Mouse (Mus musculus): ENCODE measurements around the gene Zfp827. TPM values are rescaled to one million over a fixed set of nuclear protein-coding genes. Genes with fewer than 3 reads are reported as not detected.
A peak's percentile ranks its signal among the peaks of the same experiment; 100 is the strongest.

Gene Zfp827
- total and polyA plus RNA-seq, 2 experiments from 2014 or later, result 6.1 to 23.3 TPM

GRCm38 (mm10) chr8:79095162-79095561, 66.9 kb downstream of the Zfp827 start:
- H3K27me3 ChIP-seq (ENCODE audit: insufficient read depth, low read length), result no peaks in the 10 kb centered on the region
- no peak for DNase-seq
- no peak overlapping the region for H3K27ac ChIP-seq (ENCODE audit: low read depth, low read length)
- no peak for ATAC-seq
- H3K9ac ChIP-seq, result no peak overlapping the region
- no peak for TF ChIP-seq CTCF (IDR thresholded peaks at IDR 0.05; ENCODE audit: low read depth)
- H3K4me3 ChIP-seq (ENCODE audit: low read depth, low read length), result no peak overlapping the region
- no peaks in the 10 kb centered on the region for H3K9me3 ChIP-seq (ENCODE audit: low read length)
- WGBS, result 89% methylated on average over 7 of the region's 7 CpGs
- peaks cover 5% of the 10 kb centered on the region for H3K36me3 ChIP-seq (ENCODE audit: insufficient read depth)
- H3K4me2 ChIP-seq (ENCODE audit: low read depth), result no peak overlapping the region
- no peaks in the 10 kb centered on the region for H3K4me1 ChIP-seq (ENCODE audit: insufficient read depth)

GRCm38 (mm10) chr8:79096970-79097369, 68.7 kb downstream of the Zfp827 start:
- DNase-seq, result no peak
- no peaks in the 10 kb centered on the region for H3K27me3 ChIP-seq (ENCODE audit: insufficient read depth, low read length)
- no peaks in the 10 kb centered on the region for H3K4me1 ChIP-seq (ENCODE audit: insufficient read depth)
- no peak for ATAC-seq
- no peak overlapping the region for H3K4me3 ChIP-seq (ENCODE audit: low read depth, low read length)
- no peaks in the 10 kb centered on the region for H3K9me3 ChIP-seq (ENCODE audit: low read length)
- no peak overlapping the region for H3K9ac ChIP-seq
- H3K36me3 ChIP-seq (ENCODE audit: insufficient read depth), result peaks cover 2% of the 10 kb centered on the region
- 41% methylated on average over 11 of the region's 11 CpGs for WGBS
- no peak for TF ChIP-seq CTCF (IDR thresholded peaks at IDR 0.05; ENCODE audit: low read depth)
- no peak overlapping the region for H3K4me2 ChIP-seq (ENCODE audit: low read depth)
- no peak overlapping the region for H3K27ac ChIP-seq (ENCODE audit: low read depth, low read length)

DNA sequence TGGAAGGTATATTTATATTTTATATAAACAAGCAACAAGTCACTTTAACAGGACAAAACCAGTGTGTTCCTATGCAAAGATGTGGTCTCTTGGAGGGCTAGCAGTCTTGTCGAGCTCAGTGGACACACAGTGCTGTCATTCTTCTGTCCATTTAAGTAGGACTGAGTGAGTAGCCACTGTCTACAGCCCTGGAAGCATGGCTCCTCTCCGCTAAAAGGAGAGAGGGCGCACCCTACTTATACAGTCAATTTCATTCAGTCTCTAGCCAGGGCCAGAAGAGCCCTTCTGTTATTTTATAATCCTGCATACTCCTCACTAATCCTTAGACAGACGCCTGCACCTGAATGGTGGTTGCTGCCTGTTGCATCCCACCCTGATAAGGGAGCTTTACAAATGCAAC, 74.5 kb downstream of the Zfp827 start:
- Histone ChIP-seq H3K36me3 (ENCODE audit: insufficient read depth) (no peaks in the 10 kb centered on the region), H3K9me3 (ENCODE audit: low read length) (no peaks in the 10 kb centered on the region), H3K27me3 (ENCODE audit: insufficient read depth, low read length) (no peaks in the 10 kb centered on the region), H3K4me3 (ENCODE audit: low read depth, low read length) (no peak overlapping the region), H3K4me1 (ENCODE audit: insufficient read depth) (no peaks in the 10 kb centered on the region), H3K4me2 (ENCODE audit: low read depth) (no peak overlapping the region), H3K27ac (ENCODE audit: low read depth, low read length) (no peak overlapping the region), H3K9ac (no peak overlapping the region)
- DNase-seq, result no peak
- ATAC-seq, result peak; percentile 50; the same call in 1 of the 2 replicates
- no peak for TF ChIP-seq CTCF (IDR thresholded peaks at IDR 0.05; ENCODE audit: low read depth)
- 56% methylated on average over 4 of the region's 4 CpGs for WGBS

- Histone ChIP-seq H3K4me2 (ENCODE audit: low read depth) (no peak overlapping the region), H3K4me1 (ENCODE audit: insufficient read depth) (no peaks in the 10 kb centered on the region), H3K9ac (no peak overlapping the region), H3K27ac (ENCODE audit: low read depth, low read length) (no peak overlapping the region), H3K9me3 (ENCODE audit: low read length) (no peaks in the 10 kb centered on the region), H3K4me3 (ENCODE audit: low read depth, low read length) (no peak overlapping the region), H3K36me3 (ENCODE audit: insufficient read depth) (no peaks in the 10 kb centered on the region), H3K27me3 (ENCODE audit: insufficient read depth, low read length) (no peaks in the 10 kb centered on the region)
- TF ChIP-seq CTCF (IDR thresholded peaks at IDR 0.05; ENCODE audit: low read depth), result no peak
- no peak for DNase-seq
- no peak for ATAC-seq
- WGBS, result 79% methylated on average over 14 of the region's 14 CpGs
These were observed 75.1 kb downstream of the Zfp827 start for GRCm38 (mm10) chr8:79103185-79103878.

GRCm38 (mm10) chr8:79103923-79104580, 75.8 kb downstream of the Zfp827 start:
- Histone ChIP-seq H3K9me3 (ENCODE audit: low read length) (no peaks in the 10 kb centered on the region), H3K4me1 (ENCODE audit: insufficient read depth) (no peaks in the 10 kb centered on the region), H3K27ac (ENCODE audit: low read depth, low read length) (no peak overlapping the region), H3K4me2 (ENCODE audit: low read depth) (no peak overlapping the region), H3K36me3 (ENCODE audit: insufficient read depth) (peaks cover 4% of the 10 kb centered on the region; the same call in 1 of the 2 replicates), H3K27me3 (ENCODE audit: insufficient read depth, low read length) (no peaks in the 10 kb centered on the region), H3K4me3 (ENCODE audit: low read depth, low read length) (no peak overlapping the region), H3K9ac (no peak overlapping the region)
- TF ChIP-seq CTCF (IDR thresholded peaks at IDR 0.05; ENCODE audit: low read depth), result no peak
- no peak for DNase-seq
- ATAC-seq, result no peak
- 78% methylated on average over 9 of the region's 9 CpGs for WGBS

- Histone ChIP-seq H3K9ac (no peak overlapping the region), H3K27me3 (ENCODE audit: insufficient read depth, low read length) (no peaks in the 10 kb centered on the region), H3K4me3 (ENCODE audit: low read depth, low read length) (no peak overlapping the region), H3K27ac (ENCODE audit: low read depth, low read length) (no peak overlapping the region), H3K4me2 (ENCODE audit: low read depth) (no peak overlapping the region), H3K36me3 (ENCODE audit: insufficient read depth) (peaks cover 5% of the 10 kb centered on the region; the same call in 1 of the 2 replicates), H3K4me1 (ENCODE audit: insufficient read depth) (no peaks in the 10 kb centered on the region), H3K9me3 (ENCODE audit: low read length) (no peaks in the 10 kb centered on the region)
- WGBS, result 85% methylated on average over 9 of the region's 9 CpGs
- ATAC-seq, result no peak
- no peak for TF ChIP-seq CTCF (IDR thresholded peaks at IDR 0.05; ENCODE audit: low read depth)
- DNase-seq, result no peak
These were observed 76.4 kb downstream of the Zfp827 start for GRCm38 (mm10) chr8:79104634-79105033.

GRCm38 (mm10) chr8:79105186-79105585, 76.9 kb downstream of the Zfp827 start:
- no peak overlapping the region for H3K4me2 ChIP-seq (ENCODE audit: low read depth)
- peaks cover 5% of the 10 kb centered on the region; the same call in 1 of the 2 replicates for H3K36me3 ChIP-seq (ENCODE audit: insufficient read depth)
- H3K27me3 ChIP-seq (ENCODE audit: insufficient read depth, low read length), result no peaks in the 10 kb centered on the region
- no peak for TF ChIP-seq CTCF (IDR thresholded peaks at IDR 0.05; ENCODE audit: low read depth)
- WGBS, result 58% methylated on average over 10 of the region's 10 CpGs
- H3K4me1 ChIP-seq (ENCODE audit: insufficient read depth), result no peaks in the 10 kb centered on the region
- H3K4me3 ChIP-seq (ENCODE audit: low read depth, low read length), result no peak overlapping the region
- H3K27ac ChIP-seq (ENCODE audit: low read depth, low read length), result no peak overlapping the region
- H3K9me3 ChIP-seq (ENCODE audit: low read length), result no peaks in the 10 kb centered on the region
- no peak overlapping the region for H3K9ac ChIP-seq
- DNase-seq (peak; percentile 39), ATAC-seq (peak; percentile 29; the same call in 1 of the 2 replicates)

Data from forebrain, postnatal 0 days (tissue).